19 mouse cellular contexts compared by ENCODE assay signal in the genomic region with DNA sequence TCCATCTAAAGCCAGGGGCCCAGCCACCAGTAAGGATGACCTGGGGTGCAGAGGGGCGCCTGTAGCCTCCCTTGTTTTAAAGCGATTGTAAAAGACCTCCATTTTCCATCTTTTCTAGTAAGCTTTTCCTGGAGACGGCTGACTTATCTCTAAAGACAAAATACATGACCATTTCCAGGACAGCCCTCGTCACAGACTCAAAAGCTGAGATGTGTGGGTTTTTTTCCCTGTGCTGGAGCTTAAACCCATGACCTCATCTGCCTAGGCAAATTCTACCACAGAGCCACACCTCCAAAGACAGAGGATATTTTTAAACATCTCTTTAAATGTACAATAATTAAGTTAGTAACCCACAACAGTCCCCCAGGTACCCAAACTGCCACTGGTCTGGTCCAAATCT.
DNase-seq lines count a peak whose midpoint lies in the region; TF ChIP-seq lines count a peak whose summit lies in the region.
"Had no signal": no experiment of that assay in that cellular context is flagged by ENCODE, and none has a peak within 500 bp of the region (broad histone marks: within the 10 kb centered on the region; RNA-seq: fewer than 3 reads in every experiment).

No protein-coding gene starts in this region.

- no peak for DNase-seq in heart, embryonic 10.5 days (ENCODE audit: low spot score)
- DNase-seq in heart, adult 18-20 months: no peak
- DNase-seq in CH12.LX (ENCODE audit: extremely low read depth) (peak; percentile 83), MN1 (ENCODE audit: low spot score) (peak; percentile 23)
- DNase-seq in kidney, adult 9 months: no peak
- DNase-seq in B cell, adult 2 months: no peak
- DNase-seq: adrenal gland, adult 8-10 months; adrenal gland, postnatal 14 days; adrenal gland, postnatal 36 days; cerebellum, adult 11-12 months; cerebellum, adult 2 months; cerebellum, adult 9-10 months; cerebellum, postnatal 10 days; cerebellum, postnatal 25 days had no signal

- TF ChIP-seq RAD21 in CH12.LX (IDR thresholded peaks at IDR 0.05; ENCODE audit: low read depth, low read length): no peak

- in situ Hi-C loops in CH12.LX (cut with MboI; ENCODE audit: low pct_ligation_motif_present, low pct_unique_long_range_greater_than_20kb, low sequenced_read_pairs): no loop called here

- no peaks in the 10 kb centered on the region for H3K79me2 ChIP-seq in CH12.LX (replicated peaks; ENCODE audit: control insufficient read depth, extremely low read depth, insufficient read depth, poor library complexity, severe bottlenecking)

- no peaks in the 10 kb centered on the region for H3K9me3 ChIP-seq in heart, embryonic 10.5 days
- H3K9me3 ChIP-seq in CH12.LX (replicated peaks; ENCODE audit: low read length) (no peaks in the 10 kb centered on the region), ES-Bruce4 (replicated peaks; ENCODE audit: control insufficient read depth, insufficient read depth, low read length, poor library complexity, severe bottlenecking) (no peaks in the 10 kb centered on the region)
- H3K9me3 ChIP-seq: embryonic facial prominence, embryonic 10.5 days; embryonic facial prominence, embryonic 12.5 days; forebrain, embryonic 12.5 days had no signal

- H3K36me3 ChIP-seq in heart, embryonic 10.5 days: no peaks in the 10 kb centered on the region
- peaks cover 3 to 23% of the 10 kb centered on the region in 2 experiments for H3K36me3 ChIP-seq in CH12.LX (replicated peaks in 1 of 2; ENCODE audit: control insufficient read depth in 1 of 2, insufficient read depth in 1 of 2, low read length in 1 of 2)
- peaks cover 6% of the 10 kb centered on the region for H3K36me3 ChIP-seq in ES-Bruce4 (ENCODE audit: control insufficient read depth, insufficient read depth, low read length, poor library complexity, severe bottlenecking)
- H3K36me3 ChIP-seq: embryonic facial prominence, embryonic 12.5 days; forebrain, embryonic 12.5 days had no signal

- H3K4me1 ChIP-seq in heart, embryonic 10.5 days: peaks cover 41% of the 10 kb centered on the region
- H3K4me1 ChIP-seq in CH12.LX (ENCODE audit: control insufficient read depth in 1 of 2, insufficient read depth in 2 of 2) (peaks cover 25 to 66% of the 10 kb centered on the region in 2 experiments), ES-Bruce4 (ENCODE audit: control insufficient read depth, insufficient read depth, low read length) (peaks cover 17% of the 10 kb centered on the region)

- no peak overlapping the region for H3K4me3 ChIP-seq in heart, embryonic 10.5 days
- H3K4me3 ChIP-seq in CH12.LX (replicated peaks in 1 of 3; ENCODE audit: low read depth in 2 of 3, low read length in 2 of 3, poor library complexity in 1 of 3): no peak overlapping the region
- H3K4me3 ChIP-seq in ES-Bruce4 (ENCODE audit: low read depth, low read length): no peak overlapping the region
- H3K4me3 ChIP-seq: embryonic facial prominence, embryonic 10.5 days; embryonic facial prominence, embryonic 12.5 days; forebrain, embryonic 12.5 days had no signal

- H3K9ac ChIP-seq in CH12.LX (ENCODE audit: insufficient read depth, low read depth) (peak overlapping the region; percentile 51), ES-Bruce4 (ENCODE audit: low read depth, poor library complexity, severe bottlenecking) (peak overlapping the region; percentile 6; the same call in 1 of the 2 replicates)
- H3K9ac ChIP-seq: embryonic facial prominence, embryonic 12.5 days; forebrain, embryonic 12.5 days had no signal

- peak overlapping the region; percentile 47; the same call in 1 of the 2 replicates for H3K27ac ChIP-seq in heart, embryonic 10.5 days
- peak overlapping the region; percentile 90 for H3K27ac ChIP-seq in CH12.LX (ENCODE audit: insufficient read depth, low read depth)
- peak overlapping the region; percentile 87 for H3K27ac ChIP-seq in ES-Bruce4 (ENCODE audit: insufficient read depth, low read length)
- H3K27ac ChIP-seq: embryonic facial prominence, embryonic 10.5 days; embryonic facial prominence, embryonic 12.5 days; forebrain, embryonic 12.5 days had no signal

- peak overlapping the region; percentile 93 for H3K4me2 ChIP-seq in CH12.LX (ENCODE audit: insufficient read depth, low read depth, poor library complexity, severe bottlenecking)
- H3K4me2 ChIP-seq: embryonic facial prominence, embryonic 12.5 days; forebrain, embryonic 12.5 days had no signal

- TF ChIP-seq POLR2A in CH12.LX (IDR thresholded peaks at IDR 0.05; ENCODE audit: low read depth, low read length) (peak; percentile 81), ES-Bruce4 (IDR thresholded peaks at IDR 0.05; ENCODE audit: insufficient read depth, low read length) (no peak)

- WGBS in heart, embryonic 10.5 days: 50% methylated on average over 4 of the region's 4 CpGs

- dilution Hi-C loops in CH12.LX (cut with MboI; ENCODE audit: extremely low pct_ligation_motif_present, extremely low pct_unique_long_range_greater_than_20kb, low sequenced_read_pairs): no loop called here

- H3K27me3 ChIP-seq in heart, embryonic 10.5 days (ENCODE audit: insufficient read depth, poor library complexity, severe bottlenecking): peaks cover 4% of the 10 kb centered on the region; the same call in 1 of the 2 replicates
- H3K27me3 ChIP-seq in CH12.LX (replicated peaks): no peaks in the 10 kb centered on the region
- H3K27me3 ChIP-seq in ES-Bruce4 (ENCODE audit: control insufficient read depth, insufficient read depth, low read length, poor library complexity, severe bottlenecking): no peaks in the 10 kb centered on the region
- H3K27me3 ChIP-seq: embryonic facial prominence, embryonic 12.5 days; Patski had no signal

- TF ChIP-seq CTCF in CH12.LX (conservative IDR thresholded peaks at IDR 0.05 in 1 of 2, IDR thresholded peaks at IDR 0.05 in 1 of 2; ENCODE audit: low read depth in 2 of 2, low read length in 2 of 2) (no peak), ES-Bruce4 (IDR thresholded peaks at IDR 0.05; ENCODE audit: low read depth, low read length) (no peak)

- TF ChIP-seq EP300 in CH12.LX (IDR thresholded peaks at IDR 0.05; ENCODE audit: low read length) (peak; percentile 73), ES-Bruce4 (IDR thresholded peaks at IDR 0.05; ENCODE audit: insufficient read depth, low read depth, low read length) (no peak)

TF ChIP-seq in CH12.LX, 34 proteins besides CTCF, POLR2A, EP300 and RAD21 (continues in another document):
- TF ChIP-seq ZMIZ1 (IDR thresholded peaks at IDR 0.05; ENCODE audit: low read depth, low read length): peak; percentile 84
- TF ChIP-seq MXI1 (IDR thresholded peaks at IDR 0.05; ENCODE audit: low read depth, low read length): 0 out of 2 replicates have a peak, but pooled peaks have one; percentile 33
- peak; percentile 40 for TF ChIP-seq HCFC1 (IDR thresholded peaks at IDR 0.05; ENCODE audit: low read depth, low read length)
- peak; percentile 86 for TF ChIP-seq ZNF384 (IDR thresholded peaks at IDR 0.05; ENCODE audit: low read depth, low read length)
- peak; percentile 79 for TF ChIP-seq ETS1 (conservative IDR thresholded peaks at IDR 0.05; ENCODE audit: low read depth, low read length)
- TF ChIP-seq MAFK (IDR thresholded peaks at IDR 0.05; ENCODE audit: insufficient replicate concordance, low read length): 0 out of 2 replicates have a peak, but pooled peaks have one; percentile 19
- 0 out of 2 replicates have a peak, but pooled peaks have one; percentile 70 for TF ChIP-seq CHD1 (IDR thresholded peaks at IDR 0.05; ENCODE audit: low read depth, low read length)
- TF ChIP-seq RCOR1 (conservative IDR thresholded peaks at IDR 0.05; ENCODE audit: low read depth, low read length): peak; percentile 52; the same call in 1 of the 2 replicates
- peak; percentile 57; the same call in 1 of the 2 replicates for TF ChIP-seq SIN3A (IDR thresholded peaks at IDR 0.05; ENCODE audit: low read length)
- no peak for TF ChIP-seq USF1 (IDR thresholded peaks at IDR 0.05; ENCODE audit: low read depth, low read length)
- TF ChIP-seq NRF1 (IDR thresholded peaks at IDR 0.05; ENCODE audit: low read depth, low read length): no peak
- no peak for TF ChIP-seq KAT2A (IDR thresholded peaks at IDR 0.05; ENCODE audit: insufficient replicate concordance, low read length)
- peak; percentile 89 for TF ChIP-seq MEF2A (IDR thresholded peaks at IDR 0.05; ENCODE audit: borderline replicate concordance, low read depth, low read length)
- peak; percentile 70; the same call in 1 of the 2 replicates for TF ChIP-seq POLR2AphosphoS2 (IDR thresholded peaks at IDR 0.05; ENCODE audit: low read depth, low read length)
- no peak for TF ChIP-seq ZC3H11A (IDR thresholded peaks at IDR 0.05; ENCODE audit: low read depth, low read length)
- no peak for TF ChIP-seq ZKSCAN1 (IDR thresholded peaks at IDR 0.05; ENCODE audit: borderline replicate concordance, low read depth, low read length)
- TF ChIP-seq TCF12 (IDR thresholded peaks at IDR 0.05; ENCODE audit: low read depth, low read length): peak; percentile 72
- peak; percentile 68; the same call in 1 of the 2 replicates for TF ChIP-seq MYC (IDR thresholded peaks at IDR 0.05; ENCODE audit: low read depth, low read length)
- TF ChIP-seq UBTF (IDR thresholded peaks at IDR 0.05; ENCODE audit: low read depth, low read length): no peak
- TF ChIP-seq IRF4 (IDR thresholded peaks at IDR 0.05; ENCODE audit: low read depth, low read length): peak; percentile 58; the same call in 1 of the 2 replicates
- TF ChIP-seq TBP (conservative IDR thresholded peaks at IDR 0.05; ENCODE audit: low read depth, low read length): peak; percentile 96
- no peak for TF ChIP-seq CHD2 (IDR thresholded peaks at IDR 0.05; ENCODE audit: low read length)
- no peak for TF ChIP-seq SMC3 (IDR thresholded peaks at IDR 0.05; ENCODE audit: low read depth, low read length)
- TF ChIP-seq MAZ (IDR thresholded peaks at IDR 0.05; ENCODE audit: low read depth, low read length): peak; percentile 90
- no peak for TF ChIP-seq MAX (IDR thresholded peaks at IDR 0.05; ENCODE audit: low read length)
- TF ChIP-seq BHLHE40 (IDR thresholded peaks at IDR 0.05; ENCODE audit: low read depth, low read length): peak; percentile 65; the same call in 1 of the 2 replicates
- TF ChIP-seq USF2 (conservative IDR thresholded peaks at IDR 0.05; ENCODE audit: low read depth, low read length): no peak
- no peak for TF ChIP-seq E2F4 (IDR thresholded peaks at IDR 0.05; ENCODE audit: insufficient replicate concordance, low read depth, low read length)
- no peak for TF ChIP-seq GABPA (IDR thresholded peaks at IDR 0.05; ENCODE audit: insufficient replicate concordance, low read depth, low read length)
- TF ChIP-seq ELF1 (IDR thresholded peaks at IDR 0.05; ENCODE audit: low read depth, low read length): 0 out of 2 replicates have a peak, but pooled peaks have one; percentile 27
- peak; percentile 89 for TF ChIP-seq JUN (IDR thresholded peaks at IDR 0.05; ENCODE audit: insufficient read depth, low read depth, low read length)
- TF ChIP-seq JUND (conservative IDR thresholded peaks at IDR 0.05; ENCODE audit: low read depth, low read length): peak; percentile 78
- TF ChIP-seq PAX5 (IDR thresholded peaks at IDR 0.05; ENCODE audit: low read length): no peak

Comparison
In these comparisons a context has a peak if more than half of its experiments do, and no peak if none do; other contexts are left out.
1. DNase-seq: peak in CH12.LX (single experiment) and MN1 (single experiment); none in heart, embryonic 10.5 days (single experiment), heart, adult 18-20 months (0 of 2), kidney, adult 9 months (single experiment) and B cell, adult 2 months (0 of 2).
2. Peak in every context shown above with its lines, with median percentiles within 50 percentile points of each other: H3K27ac ChIP-seq.